Mouse (Mus musculus) fat pad, adult 2 months (tissue): ENCODE results near the gene 1700020D05Rik.

Experiments used
- DNase-seq: peaks from one replicate; pipeline ENCODE4 v3.0.0-alpha.2; 2011; ENCODE audit warnings: low read depth, low spot score; ENCODE audit errors: extremely low read depth

The 1700020D05Rik gene

GRCm38 (mm10) chr19:5477004-5477667, 26.5 kb downstream of the 1700020D05Rik start:
- DNase-seq: no peak

GRCm38 (mm10) chr19:5475069-5475714, 28.4 kb downstream of the 1700020D05Rik start:
- no peak for DNase-seq

DNA sequence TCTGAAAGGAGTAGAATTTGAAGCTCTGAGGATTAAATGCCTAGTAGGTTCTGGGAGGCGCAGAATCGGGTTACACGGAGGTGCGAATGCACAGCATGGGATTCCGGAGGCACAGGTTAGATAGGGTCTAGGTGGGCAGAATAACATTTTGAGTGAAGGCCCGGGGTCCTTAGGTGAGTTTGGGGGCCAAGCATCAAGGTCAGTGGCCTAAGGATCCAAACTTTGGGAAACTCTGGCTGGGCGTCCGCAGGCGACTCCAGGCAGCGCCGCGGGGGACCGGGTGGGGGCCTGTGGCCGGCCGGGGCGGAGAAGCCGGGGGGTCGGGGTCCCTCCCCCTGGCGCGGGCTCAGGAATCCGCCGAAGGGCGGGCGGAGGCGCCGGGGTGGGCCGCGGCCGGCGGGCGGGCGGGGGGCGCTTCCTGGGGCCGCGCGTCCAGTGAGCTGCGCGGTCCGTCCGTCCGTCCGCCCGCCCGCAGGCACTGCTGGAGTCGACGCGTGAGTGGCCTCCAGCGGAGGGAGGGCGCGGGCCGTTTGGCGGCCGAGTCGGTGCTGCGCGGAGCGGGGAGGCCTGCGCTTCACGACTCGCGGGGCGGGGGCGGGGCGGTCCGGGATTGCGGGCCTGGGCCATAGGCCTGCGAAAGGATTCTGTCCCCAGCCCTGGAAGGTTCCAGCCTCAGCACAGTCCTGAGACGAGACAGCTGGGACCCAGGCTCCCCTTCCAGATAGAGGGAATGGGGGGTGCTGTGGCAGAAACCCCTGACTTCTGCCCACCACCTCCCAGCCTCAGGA, 29.1 kb downstream of the 1700020D05Rik start:
- DNase-seq: no peak

GRCm38 (mm10) chr19:5473720-5474119, 29.9 kb downstream of the 1700020D05Rik start, which contains the start of gene Efemp2:
Efemp2 (plus strand) TSS chr19:5473954.
- DNase-seq: no peak

DNA sequence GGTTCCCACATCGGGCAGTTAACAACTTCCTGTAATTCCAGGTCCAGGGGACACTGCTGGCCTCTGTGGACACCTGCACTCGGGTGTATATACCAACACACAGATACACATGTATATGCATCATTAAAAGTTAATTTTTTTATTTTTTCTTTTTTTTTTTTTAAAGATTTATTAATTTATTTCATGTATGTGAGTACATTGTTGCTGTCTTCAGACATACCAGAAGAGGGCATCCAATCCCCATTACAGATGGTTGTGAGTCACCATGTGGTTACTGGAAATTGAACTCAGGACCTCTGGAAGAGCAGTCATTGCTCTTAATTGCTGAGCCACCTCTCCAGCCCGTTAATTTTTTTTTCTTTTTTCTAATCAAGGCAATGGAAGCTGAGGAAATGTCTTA, 30.7 kb downstream of the 1700020D05Rik start:
- no peak for DNase-seq

DNA sequence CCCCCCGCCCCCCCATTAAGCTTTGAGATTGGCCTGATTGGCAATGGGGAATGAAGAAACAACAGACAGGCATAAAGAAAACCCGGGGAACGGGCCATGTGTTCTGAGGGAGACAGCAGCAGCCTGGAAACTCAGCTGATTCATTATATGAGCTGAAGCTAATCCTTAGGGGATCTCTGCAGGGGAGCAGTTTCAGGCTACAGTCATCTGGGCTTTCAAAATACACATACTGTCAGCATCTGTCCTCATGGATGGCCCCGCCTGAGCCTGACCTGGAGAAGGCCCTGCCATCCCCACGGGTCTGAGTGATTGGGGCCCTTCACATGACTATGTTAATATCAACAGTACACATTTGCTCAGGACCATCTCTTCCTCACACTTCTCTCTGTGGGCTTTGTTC, 31.7 kb downstream of the 1700020D05Rik start:
- DNase-seq: no peak

GRCm38 (mm10) chr19:5468374-5468773, 35.2 kb downstream of the 1700020D05Rik start, which contains the start of gene Ctsw:
Ctsw (minus strand) TSS chr19:5468507.
- no peak for DNase-seq

DNA sequence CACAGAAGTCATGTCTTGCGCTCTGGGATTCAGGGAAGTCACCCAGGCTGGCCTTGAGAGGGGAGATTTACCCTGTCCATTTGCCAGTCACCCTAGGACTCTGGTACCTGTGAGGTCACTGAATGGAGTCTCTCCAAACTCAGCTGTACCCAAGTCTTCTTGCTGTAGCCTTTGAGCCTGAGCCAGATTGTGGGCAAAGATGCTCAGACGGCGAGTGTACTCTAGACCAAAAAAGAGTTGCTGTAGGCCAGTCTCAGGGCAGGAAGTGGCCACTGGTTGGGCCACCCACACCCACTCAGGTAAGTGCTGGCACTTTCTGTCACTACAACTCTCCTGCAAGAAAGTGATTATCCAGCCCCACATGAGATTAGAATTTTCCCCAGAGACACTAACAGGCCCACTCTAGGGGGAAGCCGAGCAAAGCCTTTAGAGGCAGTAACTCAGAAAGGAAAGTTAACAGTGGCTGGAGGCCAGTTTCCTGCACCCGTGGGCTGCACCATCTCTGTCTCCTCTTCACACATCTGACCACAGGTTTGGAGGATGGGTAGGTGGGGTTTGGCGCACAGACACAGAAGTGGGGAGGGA, 36.6 kb downstream of the 1700020D05Rik start:
- no peak for DNase-seq

- no peak for DNase-seq
These were observed 38.5 kb downstream of the 1700020D05Rik start for GRCm38 (mm10) chr19:5465037-5465436.

GRCm38 (mm10) chr19:5463791-5464562, 39.6 kb downstream of the 1700020D05Rik start:
- no peak for DNase-seq

DNA sequence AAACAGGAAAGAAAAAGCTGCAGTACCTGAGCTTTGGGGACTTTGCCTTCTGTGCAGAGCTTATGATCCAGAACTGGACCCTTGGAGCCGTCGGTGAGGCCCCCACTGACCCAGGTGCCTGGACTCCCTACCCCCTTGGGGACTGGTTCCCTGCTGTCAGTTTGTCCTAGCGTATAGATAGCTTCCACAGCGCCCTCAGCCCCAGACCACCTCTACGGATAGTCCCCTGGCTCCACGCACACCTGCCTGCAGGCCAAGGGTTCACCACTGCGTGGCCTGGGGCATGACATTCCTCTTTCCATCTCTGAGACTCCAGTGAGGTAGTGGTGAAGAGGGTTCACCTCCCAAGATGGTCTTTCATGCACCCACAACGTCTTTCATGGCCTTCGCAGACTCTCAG, 40.4 kb downstream of the 1700020D05Rik start:
- no peak for DNase-seq

GRCm38 (mm10) chr19:5461411-5461810, 42.2 kb downstream of the 1700020D05Rik start:
- DNase-seq: no peak

- no peak for DNase-seq
These were observed 43.1 kb downstream of the 1700020D05Rik start, which contains the start of gene Fibp for GRCm38 (mm10) chr19:5460465-5460911. Fibp (plus strand) TSS chr19:5460615.

DNA sequence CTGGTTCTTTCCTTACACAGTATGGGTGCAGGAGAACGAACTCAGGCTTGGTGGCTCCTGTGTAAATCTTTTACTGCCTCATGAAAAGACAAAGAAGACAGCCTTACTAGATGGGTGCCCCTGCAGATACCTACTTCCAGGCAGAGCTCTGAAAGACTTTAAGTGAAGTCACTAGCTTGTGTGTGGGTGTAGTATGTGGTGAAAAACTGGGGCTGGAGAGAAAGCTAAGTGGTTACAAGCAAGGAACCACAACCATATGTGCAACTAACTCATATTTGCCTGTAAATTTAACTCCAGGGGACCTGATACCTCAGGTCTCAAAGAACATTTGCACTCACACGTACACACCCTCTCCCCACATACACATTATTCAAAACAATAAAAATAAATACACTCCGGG, 43.7 kb downstream of the 1700020D05Rik start:
- no peak for DNase-seq

DNA sequence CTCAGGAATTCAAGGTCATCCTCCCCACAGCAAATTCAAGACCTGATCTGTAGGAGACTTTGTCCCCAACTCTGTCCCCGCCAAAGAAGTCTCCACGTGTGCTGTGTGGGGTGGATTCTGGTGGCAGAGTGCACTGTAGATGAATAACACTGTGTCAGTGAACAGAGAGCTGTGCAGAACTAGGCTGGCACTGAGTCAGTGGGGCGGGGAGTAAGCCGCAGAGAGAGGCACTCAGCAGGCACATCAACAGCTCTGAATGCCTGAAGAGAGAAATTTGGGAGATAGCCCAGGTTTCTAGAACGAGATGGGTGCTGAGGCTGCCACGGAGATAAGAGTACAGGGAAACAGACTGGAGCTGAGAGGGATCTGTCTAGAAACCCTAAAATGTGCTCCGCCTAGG, 44.6 kb downstream of the 1700020D05Rik start:
- no peak for DNase-seq

GRCm38 (mm10) chr19:5457746-5458442, 45.7 kb downstream of the 1700020D05Rik start, which contains the start of gene Ccdc85b:
Ccdc85b (minus strand) TSS chr19:5457894.
- no peak for DNase-seq

GRCm38 (mm10) chr19:5456922-5457745, 46.5 kb downstream of the 1700020D05Rik start:
- DNase-seq: no peak

DNA sequence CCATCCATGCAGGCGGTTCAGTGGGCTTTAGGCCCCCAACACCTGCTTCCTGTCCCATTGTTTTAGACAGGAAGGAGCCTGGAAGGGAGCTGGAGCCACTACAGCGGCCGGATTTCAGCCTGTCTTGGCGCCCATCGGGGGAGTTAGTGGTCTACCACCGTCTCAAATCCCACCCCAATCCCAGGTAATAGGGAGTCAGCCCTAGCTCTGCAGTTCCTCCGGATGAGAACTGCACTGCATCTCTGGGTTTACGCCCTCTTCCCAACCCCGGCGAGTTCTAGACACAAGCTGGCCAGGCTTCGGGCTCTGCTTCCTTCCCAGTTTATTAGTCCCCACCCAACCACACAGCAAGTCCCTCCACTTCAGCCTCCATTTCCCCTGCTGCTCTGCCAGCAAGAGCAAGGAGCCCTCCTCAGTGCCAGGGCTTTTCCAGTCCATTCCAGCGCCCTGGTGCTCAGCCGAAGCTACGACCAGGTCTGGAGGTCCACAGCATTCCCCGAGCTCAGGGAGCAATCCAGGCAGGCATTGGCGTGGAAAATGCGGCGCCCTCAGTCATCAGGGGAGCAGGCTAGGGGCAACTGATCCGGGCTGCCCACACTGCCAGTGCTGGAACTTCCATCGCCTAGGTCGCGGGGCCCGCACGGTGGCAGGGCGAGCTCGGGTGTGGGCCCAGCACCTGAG, 47.2 kb downstream of the 1700020D05Rik start:
- DNase-seq: no peak
